Mouse (Mus musculus): ENCODE data around the gene Mapkapk3. TPM values are rescaled to one million over a fixed set of nuclear protein-coding genes. Genes with fewer than 3 reads are reported as not detected.

The Mapkapk3 gene
- polyA plus RNA-seq, 1 experiment from 2014 or later: 7.1 TPM

DNA sequence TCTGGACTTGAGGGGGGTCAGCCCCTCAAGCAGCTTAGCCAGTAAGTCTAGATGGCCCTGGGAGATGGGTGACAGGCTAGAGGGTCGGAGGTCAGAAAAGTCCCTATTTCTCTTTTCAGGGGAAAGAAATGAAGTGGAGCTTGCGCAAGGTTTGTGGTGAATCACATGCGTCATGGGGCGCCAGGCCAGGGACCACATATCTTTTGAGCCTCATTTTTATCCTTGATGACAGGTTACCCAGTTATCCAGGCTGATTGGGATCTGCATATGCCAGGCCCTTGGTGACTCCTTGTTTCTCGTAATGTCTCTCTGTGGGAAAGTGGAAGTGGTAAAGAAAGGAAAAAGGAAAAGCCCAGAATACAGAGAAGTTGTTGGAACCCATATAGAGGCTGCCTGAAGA lies 25.8 kb downstream of the Mapkapk3 start:
- Histone ChIP-seq H3K9me3 (no peaks in the 10 kb centered on the region), H3K27me3 (ENCODE audit: insufficient read depth, poor library complexity, severe bottlenecking) (peaks cover 47% of the 10 kb centered on the region), H3K4me3 (no peak overlapping the region), H3K27ac (no peak overlapping the region), H3K4me1 (peaks cover 18% of the 10 kb centered on the region; the same call in 1 of the 2 replicates), H3K36me3 (no peaks in the 10 kb centered on the region)
- 85% methylated on average over 5 of the region's 5 CpGs for WGBS
- DNase-seq (ENCODE audit: low spot score): no peak

DNA sequence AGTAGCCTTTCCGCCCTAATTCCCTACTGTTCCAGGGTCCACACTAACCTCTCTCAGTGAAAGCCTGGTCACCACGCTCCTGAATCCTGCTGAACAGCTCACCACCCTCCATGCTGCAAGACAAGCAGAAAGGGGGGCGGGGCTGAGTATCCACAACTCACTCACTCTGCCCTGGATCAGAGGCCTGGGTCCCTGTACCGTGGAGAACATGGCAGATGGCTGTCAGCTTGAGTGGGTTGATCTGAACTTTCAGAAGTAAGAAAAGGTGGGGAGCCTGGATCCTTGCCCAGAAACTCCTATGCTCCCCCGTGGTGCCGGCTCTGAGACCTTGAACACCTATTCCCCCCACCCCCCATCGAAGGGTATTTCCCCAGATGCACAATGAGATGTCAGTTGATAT lies 27.3 kb downstream of the Mapkapk3 start:
- no peaks in the 10 kb centered on the region for H3K36me3 ChIP-seq
- no peak overlapping the region for H3K27ac ChIP-seq
- peaks cover 47% of the 10 kb centered on the region for H3K27me3 ChIP-seq (ENCODE audit: insufficient read depth, poor library complexity, severe bottlenecking)
- no peak for DNase-seq (ENCODE audit: low spot score)
- 0 out of 2 replicates have a peak, but pooled peaks cover 15% of the 10 kb centered on the region for H3K4me1 ChIP-seq
- no peak overlapping the region for H3K4me3 ChIP-seq
- H3K9me3 ChIP-seq: no peaks in the 10 kb centered on the region
- 78% methylated on average over 7 of the region's 7 CpGs for WGBS

DNA sequence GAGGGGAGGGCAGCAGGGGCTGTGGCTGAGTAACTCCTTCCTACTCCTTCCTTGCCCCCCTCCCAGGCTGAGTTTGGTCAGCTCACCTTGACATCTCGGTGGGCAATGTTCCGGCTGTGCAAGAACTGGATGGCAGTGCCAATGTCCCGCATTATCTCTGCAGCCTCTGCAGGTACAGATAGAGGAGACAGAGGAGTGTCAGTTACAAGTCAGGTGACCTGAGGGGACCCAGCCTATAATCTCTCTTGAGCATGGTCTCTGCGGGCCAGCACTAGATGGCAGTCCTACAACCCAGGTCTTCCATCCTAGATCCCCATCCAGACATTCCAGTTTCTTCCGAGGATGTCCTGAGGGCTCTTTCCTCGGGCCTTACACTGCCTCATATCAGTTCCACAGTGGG lies 27.9 kb downstream of the Mapkapk3 start:
- H3K27ac ChIP-seq: no peak overlapping the region
- no peak for DNase-seq (ENCODE audit: low spot score)
- 62% methylated on average over 6 of the region's 6 CpGs for WGBS

DNA sequence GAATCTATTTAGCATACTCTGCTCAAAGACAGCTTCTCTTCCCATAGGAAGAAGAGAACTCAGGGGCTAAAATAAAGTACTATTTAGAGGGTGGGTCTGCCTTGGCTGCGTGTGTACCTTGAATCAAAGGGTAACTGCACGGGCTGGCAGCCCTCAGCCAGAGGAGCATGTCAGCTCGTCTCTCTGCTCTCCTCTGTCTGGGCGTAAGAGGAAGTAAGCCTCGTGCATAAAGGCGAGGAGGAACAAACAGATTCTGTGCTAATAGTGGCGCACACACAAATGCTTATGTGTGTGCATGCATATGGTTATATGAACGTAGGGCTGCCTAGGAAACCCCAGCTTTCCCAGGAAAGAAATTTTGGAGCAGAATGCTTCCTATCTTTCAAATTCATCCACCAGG lies 28.8 kb downstream of the Mapkapk3 start:
- DNase-seq (ENCODE audit: low spot score): no peak
- H3K4me3 ChIP-seq: no peak overlapping the region
- WGBS: 69% methylated on average over 8 of the region's 8 CpGs

More for the DNA sequence above, 27.9 kb downstream of the Mapkapk3 start:
- no peaks in the 10 kb centered on the region for H3K9me3 ChIP-seq
- peaks cover 47% of the 10 kb centered on the region for H3K27me3 ChIP-seq (ENCODE audit: insufficient read depth, poor library complexity, severe bottlenecking)
- 0 out of 2 replicates have a peak, but pooled peaks cover 15% of the 10 kb centered on the region for H3K4me1 ChIP-seq
- H3K4me3 ChIP-seq: no peak overlapping the region
- no peaks in the 10 kb centered on the region for H3K36me3 ChIP-seq

DNA sequence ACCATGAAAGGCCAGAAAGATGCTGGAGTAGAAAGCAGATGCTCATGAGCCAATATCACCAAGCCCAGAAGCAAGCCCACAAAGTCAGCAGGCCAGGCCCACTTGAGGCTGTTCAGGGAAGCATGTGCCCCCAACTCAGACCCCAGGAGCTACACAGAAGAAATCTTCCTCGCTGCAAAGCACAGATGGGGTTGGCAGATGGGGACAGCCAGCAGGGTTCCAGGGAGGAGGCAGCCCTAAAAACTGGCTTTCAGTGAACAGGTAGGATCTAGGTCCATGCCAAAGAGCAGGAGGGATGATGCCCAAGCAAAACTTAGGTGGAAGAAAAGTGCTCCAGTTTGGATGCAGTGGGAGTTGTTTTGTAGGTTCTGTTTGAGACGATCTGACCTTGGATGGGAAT lies 29.2 kb downstream of the Mapkapk3 start:
- H3K36me3 ChIP-seq: no peaks in the 10 kb centered on the region
- no peak overlapping the region for H3K4me3 ChIP-seq
- DNase-seq (ENCODE audit: low spot score): no peak
- 0 out of 2 replicates have a peak, but pooled peaks cover 13% of the 10 kb centered on the region for H3K4me1 ChIP-seq
- 75% methylated on average over 2 of the region's 2 CpGs for WGBS
- H3K9me3 ChIP-seq: no peaks in the 10 kb centered on the region
- peaks cover 39% of the 10 kb centered on the region for H3K27me3 ChIP-seq (ENCODE audit: insufficient read depth, poor library complexity, severe bottlenecking)
- H3K27ac ChIP-seq: no peak overlapping the region

More for the DNA sequence above, 28.8 kb downstream of the Mapkapk3 start:
- H3K27me3 ChIP-seq (ENCODE audit: insufficient read depth, poor library complexity, severe bottlenecking): peaks cover 43% of the 10 kb centered on the region
- no peaks in the 10 kb centered on the region for H3K36me3 ChIP-seq
- no peaks in the 10 kb centered on the region for H3K9me3 ChIP-seq
- 0 out of 2 replicates have a peak, but pooled peaks cover 15% of the 10 kb centered on the region for H3K4me1 ChIP-seq
- no peak overlapping the region for H3K27ac ChIP-seq

DNA sequence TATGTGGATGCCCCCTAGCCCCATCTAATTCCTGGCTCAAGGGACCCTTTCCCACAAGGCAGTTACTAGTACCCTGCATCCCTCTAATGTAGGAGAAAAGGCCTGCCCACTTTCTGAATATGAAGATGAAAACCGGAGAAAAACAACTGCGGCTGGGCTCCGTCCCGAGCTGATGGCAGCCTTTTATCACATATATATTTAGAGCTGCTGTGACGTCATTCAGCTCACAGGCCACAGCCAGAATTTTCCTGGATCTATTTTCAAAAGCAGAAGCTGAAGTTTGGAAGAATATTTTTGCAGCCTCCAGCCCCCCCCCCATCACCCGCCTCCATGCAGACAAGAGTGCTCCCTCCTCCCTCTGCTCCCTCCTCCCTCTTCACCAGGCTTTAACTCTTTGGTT lies 30.1 kb downstream of the Mapkapk3 start:
- H3K36me3 ChIP-seq: no peaks in the 10 kb centered on the region
- no peaks in the 10 kb centered on the region for H3K9me3 ChIP-seq
- peaks cover 16% of the 10 kb centered on the region; the same call in 1 of the 2 replicates for H3K4me1 ChIP-seq
- no peak overlapping the region for H3K4me3 ChIP-seq
- H3K27ac ChIP-seq: no peak overlapping the region
- H3K27me3 ChIP-seq (ENCODE audit: insufficient read depth, poor library complexity, severe bottlenecking): peaks cover 36% of the 10 kb centered on the region
- DNase-seq (ENCODE audit: low spot score): no peak
- WGBS: 42% methylated on average over 6 of the region's 6 CpGs

DNA sequence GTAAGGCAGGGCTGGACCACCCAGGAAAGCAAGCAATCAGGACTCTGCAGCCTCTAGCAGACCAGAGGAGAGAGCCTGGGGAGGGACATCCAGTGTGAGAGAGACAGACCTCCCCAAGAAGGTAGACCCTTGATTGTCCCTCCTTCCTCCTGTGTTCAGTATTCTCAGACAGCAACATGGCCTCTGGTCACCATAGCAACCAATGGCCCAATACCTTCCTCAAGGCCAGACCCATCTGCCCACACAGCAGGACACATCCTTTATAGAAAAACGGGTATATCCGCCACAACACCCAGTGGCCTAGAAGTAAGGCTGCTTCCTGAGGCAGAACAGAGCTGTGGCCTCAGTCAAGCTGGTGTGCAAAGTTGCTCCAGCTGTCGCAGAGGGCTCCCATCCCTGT lies 34.1 kb downstream of the Mapkapk3 start:
- WGBS: 57% methylated on average over 3 of the region's 3 CpGs
- Histone ChIP-seq H3K9me3 (no peaks in the 10 kb centered on the region), H3K27me3 (ENCODE audit: insufficient read depth, poor library complexity, severe bottlenecking) (peaks cover 13% of the 10 kb centered on the region), H3K4me3 (no peak overlapping the region), H3K4me1 (peaks cover 18% of the 10 kb centered on the region; the same call in 1 of the 2 replicates), H3K36me3 (no peaks in the 10 kb centered on the region), H3K27ac (no peak overlapping the region)
- no peak for DNase-seq (ENCODE audit: low spot score)

DNA sequence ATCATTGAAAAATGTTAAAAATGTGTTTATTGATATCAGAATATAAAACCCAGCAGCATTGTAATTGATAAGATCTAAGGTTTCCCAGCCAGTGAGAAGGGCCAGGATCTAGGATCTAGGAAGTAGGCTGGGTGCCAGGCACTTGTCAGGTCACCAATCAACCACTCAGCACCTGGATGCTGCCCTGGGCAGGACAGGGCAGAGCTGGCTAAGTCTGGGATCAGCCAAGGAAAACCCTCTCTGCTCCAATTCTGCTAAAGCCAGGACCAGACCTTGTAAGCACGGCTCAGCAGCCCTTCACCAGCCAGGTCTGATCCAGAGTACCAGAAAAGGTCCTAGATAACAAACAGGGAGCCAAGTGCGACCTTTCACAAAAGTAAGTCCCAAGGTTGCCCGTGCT lies 34.8 kb downstream of the Mapkapk3 start:
- Histone ChIP-seq H3K36me3 (no peaks in the 10 kb centered on the region), H3K9me3 (no peaks in the 10 kb centered on the region), H3K27me3 (ENCODE audit: insufficient read depth, poor library complexity, severe bottlenecking) (peaks cover 13% of the 10 kb centered on the region; the same call in 1 of the 2 replicates), H3K27ac (no peak overlapping the region), H3K4me1 (peaks cover 17% of the 10 kb centered on the region; the same call in 1 of the 2 replicates), H3K4me3 (no peak overlapping the region)
- 69% methylated on average over 3 of the region's 3 CpGs for WGBS
- DNase-seq (ENCODE audit: low spot score): no peak

DNA sequence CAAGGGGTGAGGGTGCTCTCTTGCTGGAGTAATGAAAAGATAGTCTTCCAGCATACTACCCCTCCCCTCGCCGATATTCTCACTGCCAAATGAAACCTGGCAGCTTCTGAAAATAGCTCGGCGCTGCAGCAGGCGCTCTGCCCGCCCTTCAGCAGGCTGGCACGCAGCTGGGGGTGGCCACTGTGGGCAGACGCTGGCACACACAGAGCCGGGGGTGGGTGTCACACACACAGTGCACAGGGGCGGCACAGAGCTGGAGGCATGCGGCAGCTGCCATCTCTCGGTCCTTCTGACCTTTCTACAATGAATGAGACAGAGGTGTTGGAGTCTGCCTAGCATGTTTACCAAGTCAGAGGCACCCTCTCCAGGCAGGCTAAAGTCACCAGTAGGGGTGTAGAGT lies 35.2 kb downstream of the Mapkapk3 start:
- 73% methylated on average over 12 of the region's 12 CpGs for WGBS

DNA sequence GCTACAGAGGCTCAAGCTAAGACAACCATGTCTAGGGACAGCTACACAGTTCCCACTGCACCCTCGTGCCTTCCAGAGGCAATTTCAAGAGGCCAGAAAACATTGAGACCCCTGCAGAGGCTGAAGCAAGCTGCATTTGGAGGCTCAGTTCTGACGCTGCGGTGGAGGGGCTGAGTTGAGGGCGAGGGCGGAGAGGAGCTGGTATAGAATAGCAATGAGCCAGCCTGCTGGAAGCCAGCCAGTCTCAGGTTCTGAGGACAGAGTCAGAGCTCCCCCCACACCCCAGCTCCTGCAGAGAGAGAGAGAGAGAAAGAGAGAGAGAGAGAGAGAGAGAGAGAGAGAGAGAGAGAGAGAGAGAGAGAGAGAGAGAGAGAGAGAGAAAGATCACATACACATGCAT lies 37.5 kb downstream of the Mapkapk3 start:
- Histone ChIP-seq H3K4me1 (peaks cover 13% of the 10 kb centered on the region; the same call in 1 of the 2 replicates), H3K36me3 (no peaks in the 10 kb centered on the region), H3K9me3 (no peaks in the 10 kb centered on the region), H3K27ac (no peak overlapping the region), H3K4me3 (no peak overlapping the region), H3K27me3 (ENCODE audit: insufficient read depth, poor library complexity, severe bottlenecking) (peaks cover 29% of the 10 kb centered on the region; the same call in 1 of the 2 replicates)
- DNase-seq (ENCODE audit: low spot score): no peak
- 20% methylated on average over 5 of the region's 5 CpGs for WGBS

More for the DNA sequence above, 35.2 kb downstream of the Mapkapk3 start:
- no peak for DNase-seq (ENCODE audit: low spot score)
- no peaks in the 10 kb centered on the region for H3K9me3 ChIP-seq
- H3K27ac ChIP-seq: no peak overlapping the region
- H3K4me1 ChIP-seq: peaks cover 13% of the 10 kb centered on the region; the same call in 1 of the 2 replicates
- no peaks in the 10 kb centered on the region for H3K36me3 ChIP-seq
- H3K4me3 ChIP-seq: no peak overlapping the region
- H3K27me3 ChIP-seq (ENCODE audit: insufficient read depth, poor library complexity, severe bottlenecking): peaks cover 13% of the 10 kb centered on the region; the same call in 1 of the 2 replicates

DNA sequence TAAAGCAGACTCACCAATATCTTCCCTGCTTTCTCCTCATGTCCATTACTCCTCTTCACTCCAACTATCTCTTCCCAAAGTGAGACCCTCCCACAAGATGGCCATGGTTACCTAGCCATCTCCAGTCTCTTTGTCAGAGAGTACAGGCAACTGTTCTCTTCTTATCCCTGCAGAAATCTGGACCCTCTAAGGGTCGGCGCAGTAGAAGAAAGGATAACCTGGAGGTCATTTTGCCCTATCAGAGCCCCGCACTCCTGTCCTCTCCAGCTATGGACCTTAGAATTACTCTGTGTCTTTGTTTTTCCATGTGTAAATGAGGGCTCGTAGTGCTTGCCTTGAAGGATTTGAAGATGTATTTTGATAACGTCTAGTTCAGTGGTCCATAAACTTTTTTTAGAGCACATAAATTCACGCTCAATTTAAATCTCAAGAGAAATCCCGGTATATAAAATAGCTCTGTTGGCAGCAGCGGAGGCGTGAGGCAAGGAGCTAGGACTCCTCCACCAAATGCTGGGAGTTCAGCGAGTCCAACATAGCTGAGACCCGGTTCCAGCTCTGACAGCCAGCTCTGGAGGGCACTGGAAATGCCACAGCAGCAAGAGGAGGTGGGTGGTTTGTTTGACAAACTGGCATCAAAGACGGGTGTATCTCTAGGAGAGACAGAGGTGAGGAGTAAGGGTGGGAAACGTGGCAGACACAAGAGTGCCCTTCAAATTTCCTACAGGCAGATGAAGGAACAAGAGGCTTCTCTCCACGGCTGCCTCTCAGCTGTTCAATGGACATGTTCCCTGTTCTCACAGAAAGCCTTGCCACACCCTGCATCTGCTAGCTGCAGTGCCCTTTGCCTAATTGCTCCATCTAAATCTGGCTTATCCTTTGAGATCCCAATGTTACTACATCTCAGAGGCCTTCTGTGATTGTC lies 39.0 kb downstream of the Mapkapk3 start:
- 79% methylated on average over 14 of the region's 14 CpGs for WGBS
- H3K27me3 ChIP-seq (ENCODE audit: insufficient read depth, poor library complexity, severe bottlenecking): peaks cover 33% of the 10 kb centered on the region; the same call in 1 of the 2 replicates
- peaks cover 13% of the 10 kb centered on the region; the same call in 1 of the 2 replicates for H3K4me1 ChIP-seq
- DNase-seq (ENCODE audit: low spot score): no peak
- no peak overlapping the region for H3K27ac ChIP-seq
- H3K36me3 ChIP-seq: no peaks in the 10 kb centered on the region
- no peak overlapping the region for H3K4me3 ChIP-seq
- no peaks in the 10 kb centered on the region for H3K9me3 ChIP-seq

DNA sequence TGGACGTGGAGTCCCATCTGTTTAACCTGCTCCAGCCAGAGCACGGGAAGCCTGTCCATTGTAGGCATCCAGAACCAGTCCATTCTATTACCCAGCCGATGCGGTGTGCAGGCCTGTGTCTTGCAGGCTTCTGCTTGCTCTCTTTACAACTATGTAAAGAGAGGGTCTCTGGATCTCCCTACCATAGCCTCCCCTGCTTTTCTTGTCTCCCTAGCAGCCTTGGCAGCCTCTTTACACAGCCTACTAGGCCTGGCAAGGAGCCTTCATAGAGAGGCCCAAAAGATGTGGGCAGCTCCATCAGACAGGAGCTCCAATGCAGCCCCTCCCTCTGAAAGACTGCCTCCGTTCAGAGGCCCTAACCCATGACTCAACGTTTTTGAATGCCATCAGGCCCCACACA lies 40.5 kb downstream of the Mapkapk3 start:
- H3K36me3 ChIP-seq: no peaks in the 10 kb centered on the region
- no peaks in the 10 kb centered on the region for H3K9me3 ChIP-seq
- DNase-seq (ENCODE audit: low spot score): no peak
- H3K27ac ChIP-seq: no peak overlapping the region
- WGBS: 73% methylated on average over 6 of the region's 6 CpGs
- peaks cover 4% of the 10 kb centered on the region; the same call in 1 of the 2 replicates for H3K4me1 ChIP-seq
- peaks cover 28% of the 10 kb centered on the region; the same call in 1 of the 2 replicates for H3K27me3 ChIP-seq (ENCODE audit: insufficient read depth, poor library complexity, severe bottlenecking)
- H3K4me3 ChIP-seq: no peak overlapping the region

DNA sequence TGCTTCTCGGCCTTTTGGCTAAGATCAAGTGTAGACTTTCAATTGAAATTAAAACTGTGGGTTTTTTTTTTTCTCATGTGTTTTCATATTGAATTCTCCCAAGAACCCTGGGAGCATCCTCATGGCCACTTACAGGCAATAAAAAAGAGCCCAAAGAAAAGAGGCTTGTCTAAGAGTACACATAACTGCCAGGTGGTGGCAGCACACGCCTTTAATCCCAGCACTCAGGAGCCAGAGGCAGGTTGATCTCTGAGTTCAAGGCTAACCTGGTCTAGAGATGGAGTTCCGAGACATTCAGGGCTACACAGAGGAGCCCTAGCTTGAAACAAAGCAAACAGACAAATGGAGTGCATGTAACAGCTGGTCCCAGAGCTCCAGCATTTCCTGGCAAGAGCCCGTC lies 43.5 kb downstream of the Mapkapk3 start:
- H3K4me1 ChIP-seq: no peaks in the 10 kb centered on the region
- no peak overlapping the region for H3K27ac ChIP-seq
- H3K27me3 ChIP-seq (ENCODE audit: insufficient read depth, poor library complexity, severe bottlenecking): peaks cover 26% of the 10 kb centered on the region; the same call in 1 of the 2 replicates
- DNase-seq (ENCODE audit: low spot score): no peak
- 53% methylated on average over 4 of the region's 4 CpGs for WGBS
- H3K4me3 ChIP-seq: no peak overlapping the region
- no peaks in the 10 kb centered on the region for H3K9me3 ChIP-seq
- no peaks in the 10 kb centered on the region for H3K36me3 ChIP-seq

Data from heart, embryonic 10.5 days (tissue).